Mouse (Mus musculus) forebrain, embryonic 15.5 days (tissue): ENCODE results near the gene Faap20. TPM values are rescaled to one million over a fixed set of nuclear protein-coding genes. Genes with fewer than 3 reads are reported as not detected.

ENCODE experiments used
- ATAC-seq: fragments of 200-750 bp; cut with Nextera tagmentation; replicated peaks from 2 replicates; pipeline ENCODE4 v1.8.0; 2017; ENCODE audit warnings: mild to moderate bottlenecking, moderate TSS enrichment, moderate library complexity
- H3K27ac ChIP-seq: fragments of 300-500 bp; sonication (generic); replicated peaks from 2 replicates; pipeline ENCODE4 v1.5.1; 2015; ENCODE audit warnings: mild to moderate bottlenecking, inconsistent platforms
- H3K27me3 ChIP-seq: fragments of 300-500 bp; sonication (generic); 2 replicates; pipeline ENCODE4 v1.6.1; 2015; ENCODE audit warnings: inconsistent platforms
- H3K36me3 ChIP-seq: fragments of 300-500 bp; sonication (generic); 2 replicates; pipeline ENCODE4 v1.6.1; 2015; ENCODE audit warnings: mild to moderate bottlenecking, inconsistent platforms
- H3K4me1 ChIP-seq: fragments of 300-500 bp; sonication (generic); 2 replicates; pipeline ENCODE4 v1.6.1; 2015; ENCODE audit warnings: inconsistent platforms
- H3K4me2 ChIP-seq: fragments of 300-500 bp; sonication (generic); replicated peaks from 2 replicates; pipeline ENCODE4 v1.6.1; 2015; ENCODE audit warnings: mild to moderate bottlenecking, inconsistent platforms
- H3K4me3 ChIP-seq: fragments of 300-500 bp; sonication (generic); 2 replicates; pipeline ENCODE4 v1.5.1; 2015; ENCODE audit warnings: mild to moderate bottlenecking, inconsistent platforms
- H3K9ac ChIP-seq: fragments of 300-500 bp; sonication (generic); replicated peaks from 2 replicates; pipeline ENCODE4 v1.6.1; 2015; ENCODE audit warnings: mild to moderate bottlenecking, inconsistent platforms
- H3K9me3 ChIP-seq: fragments of 300-500 bp; sonication (generic); 2 replicates; pipeline ENCODE4 v1.6.1; 2016; ENCODE audit warnings: inconsistent platforms
- WGBS: fragments of 180-500 bp; shearing (Covaris S2); methylation state at CpG from one replicate; pipeline ENCODE4 v1.1.7; 2015; ENCODE audit warnings: mixed read lengths; 5-methylcytosine and 5-hydroxymethylcytosine counted together
- polyA plus RNA-seq: library from polyadenylated mRNA; unstranded; fragments of >200 nt; fragmentation: Nextera tagmentation; extraction: Ambion mirVana; gene quantifications from 2 replicates; pipeline ENCODE4 v1.2.1, GENCODE M21; 2015

Gene Faap20
- polyA plus RNA-seq, 1 experiment from 2014 or later: 89.3 TPM

- Histone ChIP-seq H3K9ac (no peak overlapping the region), H3K27ac (no peak overlapping the region), H3K4me2 (no peak overlapping the region), H3K27me3 (no peaks in the 10 kb centered on the region), H3K4me1 (peaks cover 30% of the 10 kb centered on the region), H3K9me3 (no peaks in the 10 kb centered on the region), H3K4me3 (no peak overlapping the region), H3K36me3 (no peaks in the 10 kb centered on the region)
- no peak for ATAC-seq
- WGBS: 90% methylated on average over 4 of the region's 4 CpGs
Observed at GRCm38 (mm10) chr4:155298826-155299225, 49.2 kb downstream of the Faap20 start.

- Histone ChIP-seq H3K36me3 (no peaks in the 10 kb centered on the region), H3K9me3 (no peaks in the 10 kb centered on the region), H3K4me2 (no peak overlapping the region), H3K27me3 (no peaks in the 10 kb centered on the region), H3K4me1 (peaks cover 26% of the 10 kb centered on the region), H3K4me3 (no peak overlapping the region), H3K9ac (no peak overlapping the region), H3K27ac (no peak overlapping the region)
- no peak for ATAC-seq
- 83% methylated on average over 21 of the region's 21 CpGs for WGBS
Observed at GRCm38 (mm10) chr4:155300421-155301097, 51.0 kb downstream of the Faap20 start.

GRCm38 (mm10) chr4:155301098-155301447 is 51.5 kb downstream of the Faap20 start:
- ATAC-seq: no peak
- Histone ChIP-seq H3K9ac (no peak overlapping the region), H3K4me2 (no peak overlapping the region), H3K36me3 (no peaks in the 10 kb centered on the region), H3K9me3 (no peaks in the 10 kb centered on the region), H3K4me1 (peaks cover 27% of the 10 kb centered on the region), H3K27ac (no peak overlapping the region), H3K27me3 (no peaks in the 10 kb centered on the region), H3K4me3 (no peak overlapping the region)
- 95% methylated on average over 7 of the region's 7 CpGs for WGBS

- Histone ChIP-seq H3K27ac (no peak overlapping the region), H3K4me3 (no peak overlapping the region), H3K36me3 (no peaks in the 10 kb centered on the region), H3K4me2 (no peak overlapping the region), H3K9me3 (no peaks in the 10 kb centered on the region), H3K9ac (no peak overlapping the region), H3K27me3 (no peaks in the 10 kb centered on the region), H3K4me1 (peaks cover 31% of the 10 kb centered on the region)
- WGBS: 58% methylated on average over 4 of the region's 4 CpGs
- no peak for ATAC-seq
Observed at GRCm38 (mm10) chr4:155301965-155302364, 52.4 kb downstream of the Faap20 start.

- H3K9me3 ChIP-seq: no peaks in the 10 kb centered on the region
- no peaks in the 10 kb centered on the region for H3K36me3 ChIP-seq
- no peaks in the 10 kb centered on the region for H3K27me3 ChIP-seq
- H3K9ac ChIP-seq: no peak overlapping the region
- no peak overlapping the region for H3K4me3 ChIP-seq
- WGBS: 79% methylated on average over 7 of the region's 7 CpGs
- H3K4me2 ChIP-seq: no peak overlapping the region
- H3K27ac ChIP-seq: peak overlapping the region; percentile 88
- H3K4me1 ChIP-seq: peaks cover 46% of the 10 kb centered on the region
- ATAC-seq: no peak
Observed at GRCm38 (mm10) chr4:155304508-155305096, 55.0 kb downstream of the Faap20 start.

GRCm38 (mm10) chr4:155305531-155306031 is 56.0 kb downstream of the Faap20 start:
- H3K9ac ChIP-seq: no peak overlapping the region; the same call in 1 of the 2 replicates
- H3K27me3 ChIP-seq: no peaks in the 10 kb centered on the region
- 5% methylated on average over 8 of the region's 8 CpGs for WGBS
- H3K9me3 ChIP-seq: no peaks in the 10 kb centered on the region
- peak; percentile 55 for ATAC-seq
- H3K4me1 ChIP-seq: peaks cover 46% of the 10 kb centered on the region
- peak overlapping the region; percentile 32 for H3K4me2 ChIP-seq
- H3K27ac ChIP-seq: peak overlapping the region; percentile 88
- H3K36me3 ChIP-seq: no peaks in the 10 kb centered on the region
- H3K4me3 ChIP-seq: no peak overlapping the region

Other genes with a start within 250 kb of the Faap20 start
- 10.0 and 12.7 TPM in 2 replicates for gene Plch2, start 193.0 kb upstream of the Faap20 start, polyA plus RNA-seq
- 22.0 and 23.5 TPM in 2 replicates for gene Pex10, start 182.8 kb upstream of the Faap20 start, polyA plus RNA-seq
- gene Rer1, start 163.4 kb upstream of the Faap20 start, polyA plus RNA-seq: 127 TPM in 2 replicates
- gene Morn1, start 163.2 kb upstream of the Faap20 start, polyA plus RNA-seq: 8.8 and 8.9 TPM in 2 replicates
- 14.3 TPM in 2 replicates for gene Ski, start 27.2 kb upstream of the Faap20 start, polyA plus RNA-seq
- 62.2 and 69.1 TPM in 2 replicates for gene Prkcz, start 111.6 kb downstream of the Faap20 start, polyA plus RNA-seq
- gene Gabrd, start 148.3 kb downstream of the Faap20 start, polyA plus RNA-seq: 1.8 and 2.6 TPM in 2 replicates
- gene Cfap74, start 159.4 kb downstream of the Faap20 start, polyA plus RNA-seq: 3.8 and 4.3 TPM in 2 replicates
- 0.19 TPM in 1 of 2 replicates, not detected in the other for gene Tmem52, start 219.3 kb downstream of the Faap20 start, polyA plus RNA-seq
- 1,112 and 1,114 TPM in 2 replicates for gene Gnb1, start 241.6 kb downstream of the Faap20 start, polyA plus RNA-seq